Mouse (Mus musculus) thymus, postnatal 25 days (tissue): ENCODE results near the gene Smc3.
"Not testable (repeated sequence)": the region's sequence is repeated elsewhere in the genome, so short reads cannot be mapped to it uniquely, and the experiment has no call there.

ENCODE experiments used
- DNase-seq: peaks from one replicate; pipeline ENCODE4 v3.0.0; 2022

Smc3 gene

DNA sequence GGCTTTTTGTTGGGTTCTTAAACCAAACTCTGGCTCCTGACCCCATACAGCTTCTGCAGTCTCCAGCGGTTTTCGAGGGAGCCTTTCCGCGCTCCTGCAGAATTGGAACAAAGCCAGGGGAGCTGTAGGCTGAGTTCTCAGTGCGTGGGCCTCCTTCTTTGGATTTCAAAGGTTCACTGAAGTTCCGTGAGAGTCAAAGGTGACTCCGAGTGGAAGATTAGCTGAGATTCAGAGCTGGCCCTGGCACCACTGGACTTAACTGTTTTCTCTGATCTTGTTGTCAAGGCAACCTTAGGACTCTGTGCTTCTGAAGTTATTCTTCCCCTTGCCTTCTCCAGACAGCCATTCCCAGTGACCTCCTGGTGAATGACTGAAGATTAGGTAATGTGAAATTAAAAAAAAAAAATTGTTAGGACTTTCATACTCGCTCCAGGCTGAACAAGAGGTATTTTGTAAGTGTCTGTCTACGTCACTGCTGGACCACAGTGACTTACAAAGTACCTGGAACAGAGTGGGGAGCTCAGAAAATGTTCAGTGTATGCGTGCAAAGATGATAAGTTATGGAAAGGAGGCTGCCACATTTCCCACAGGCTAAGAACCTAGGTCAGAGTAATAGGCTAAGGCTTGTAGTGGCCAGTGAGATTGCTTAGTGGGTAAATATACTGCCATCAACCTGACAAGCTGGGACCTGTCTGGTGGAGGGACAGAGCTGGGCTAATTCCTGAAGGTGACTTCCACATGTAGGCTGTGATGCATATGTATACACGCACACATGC is 23.0 kb upstream of the Smc3 start:
- no peak for DNase-seq

DNA sequence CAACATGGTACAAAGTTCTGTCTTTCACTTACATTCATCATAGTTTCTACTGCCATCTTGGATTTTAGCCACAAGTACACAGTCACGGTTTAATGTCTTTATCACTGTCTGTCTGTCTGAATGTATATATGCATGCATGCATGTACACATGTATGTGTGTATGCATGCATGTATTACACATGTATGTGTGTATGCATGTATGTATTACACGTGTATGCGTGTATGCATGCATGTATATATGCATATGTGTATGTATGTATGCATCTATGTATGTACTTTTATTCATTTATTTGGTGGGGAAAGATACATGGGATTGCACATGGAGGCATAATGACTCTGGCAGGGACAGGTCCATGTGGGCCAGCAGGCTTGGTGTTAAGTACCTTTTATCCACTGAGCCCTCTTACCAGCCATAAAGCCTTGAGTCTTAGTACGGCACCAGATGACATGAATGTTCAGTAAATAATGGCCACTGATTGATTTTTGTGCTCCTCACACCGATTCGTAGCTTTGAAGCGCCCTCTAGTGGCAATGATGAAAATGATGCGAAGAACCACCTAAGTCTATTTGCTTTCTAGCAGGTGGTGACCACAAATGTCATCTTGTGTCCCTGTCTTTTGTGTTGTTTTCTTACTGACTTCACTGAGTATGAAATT is 21.5 kb upstream of the Smc3 start:
- DNase-seq, result peak; percentile 74

DNA sequence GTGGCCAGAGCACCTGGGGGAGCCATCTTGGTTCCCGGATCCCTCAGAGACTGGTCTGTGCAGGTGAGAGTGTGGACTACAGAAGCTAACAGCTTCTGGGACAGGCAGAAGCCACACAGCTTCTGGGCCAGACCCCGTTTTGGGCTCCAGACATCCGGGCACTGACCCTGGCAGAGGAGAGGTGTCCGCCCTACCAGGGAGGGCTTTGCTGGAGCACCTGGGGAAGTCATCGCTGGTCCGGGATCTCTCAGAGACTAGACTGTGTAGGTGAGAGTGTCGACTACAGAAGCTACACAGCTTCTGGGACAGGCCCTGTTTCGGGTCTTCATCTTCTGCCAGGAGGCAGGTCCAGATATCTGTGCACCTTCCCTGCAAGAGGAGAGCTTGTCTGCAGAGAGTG is 19.9 kb upstream of the Smc3 start:
- not testable (repeated sequence) for DNase-seq

DNA sequence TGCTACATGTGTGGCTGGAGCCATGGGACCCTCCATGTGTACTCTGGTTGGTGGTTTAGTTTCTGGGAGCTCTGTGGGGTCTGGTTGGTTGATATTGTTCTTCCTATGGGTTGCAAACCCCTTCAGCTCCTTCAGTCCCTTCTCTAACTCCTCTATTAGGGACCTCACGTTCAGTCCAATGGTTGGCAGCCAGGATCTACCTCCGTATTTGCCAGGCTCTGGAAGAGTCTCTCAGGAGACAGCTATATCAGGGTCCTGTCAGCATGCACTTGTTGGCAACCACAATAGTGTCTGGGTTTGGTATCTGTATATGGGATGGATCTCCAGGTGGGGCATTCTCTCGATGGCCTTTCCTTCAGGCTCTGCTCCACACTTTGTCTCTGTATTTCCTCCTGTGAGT is 12.5 kb upstream of the Smc3 start:
- DNase-seq, result not testable (repeated sequence)

DNA sequence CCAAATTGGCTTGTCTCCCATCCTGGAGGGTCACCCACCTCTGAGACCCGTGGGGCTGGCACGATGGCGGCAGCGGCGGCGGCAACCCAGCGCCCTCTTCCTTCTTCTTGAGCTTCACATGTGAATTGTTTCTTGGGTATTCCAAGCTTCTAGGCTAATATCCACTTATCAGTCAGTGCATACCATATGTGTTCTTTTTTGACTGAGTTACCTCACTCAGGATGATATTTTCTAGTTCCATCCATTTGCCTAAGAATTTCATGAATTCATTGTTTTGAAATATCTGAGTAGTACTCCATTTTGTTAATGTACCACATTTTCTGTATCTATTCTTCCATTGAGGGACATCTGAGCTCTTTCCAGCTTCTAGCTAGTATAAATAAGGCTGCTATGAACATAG is 11.2 kb upstream of the Smc3 start, which contains the start of gene Nutf2-ps1:
Gene Nutf2-ps1, minus strand, starts transcription at position 101 of the 400 bp plus-strand sequence.
- DNase-seq, result not testable (repeated sequence)

DNA sequence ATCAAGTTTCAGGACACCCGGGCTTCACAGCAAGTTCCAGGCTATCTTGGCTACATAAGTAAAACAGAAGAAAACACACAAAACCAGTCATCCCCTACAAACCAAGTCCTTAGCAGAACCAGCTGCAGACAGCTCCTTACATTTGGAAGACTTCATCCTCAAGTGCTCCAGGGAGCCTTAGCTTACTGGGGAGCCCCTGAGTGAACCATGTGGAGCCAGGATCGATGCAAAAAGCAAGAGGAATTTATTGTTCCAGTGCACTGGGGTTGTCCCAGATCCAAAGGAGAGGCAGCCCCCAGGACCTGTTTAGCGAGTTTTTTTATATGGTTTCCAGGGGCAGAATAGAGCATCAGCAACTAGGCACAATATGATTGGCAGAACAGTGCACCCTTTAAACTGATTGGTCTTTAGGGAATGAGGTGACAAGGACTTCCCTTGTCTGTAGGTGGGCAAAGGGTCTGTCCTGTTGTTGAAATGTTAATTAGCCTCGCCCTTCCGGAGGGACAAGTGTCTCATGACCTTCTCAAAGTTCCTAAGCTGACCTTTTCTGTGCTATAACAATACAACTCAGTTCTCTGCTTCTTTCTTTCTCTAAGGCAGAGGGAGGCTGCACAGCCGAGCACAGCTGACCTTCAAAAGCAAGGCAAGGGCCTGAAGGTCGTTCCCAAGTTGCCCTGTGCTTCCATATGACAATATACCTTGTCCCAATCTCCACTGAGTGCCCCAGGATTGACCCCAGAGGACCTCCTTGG is 3.3 kb upstream of the Smc3 start:
- no peak for DNase-seq

DNA sequence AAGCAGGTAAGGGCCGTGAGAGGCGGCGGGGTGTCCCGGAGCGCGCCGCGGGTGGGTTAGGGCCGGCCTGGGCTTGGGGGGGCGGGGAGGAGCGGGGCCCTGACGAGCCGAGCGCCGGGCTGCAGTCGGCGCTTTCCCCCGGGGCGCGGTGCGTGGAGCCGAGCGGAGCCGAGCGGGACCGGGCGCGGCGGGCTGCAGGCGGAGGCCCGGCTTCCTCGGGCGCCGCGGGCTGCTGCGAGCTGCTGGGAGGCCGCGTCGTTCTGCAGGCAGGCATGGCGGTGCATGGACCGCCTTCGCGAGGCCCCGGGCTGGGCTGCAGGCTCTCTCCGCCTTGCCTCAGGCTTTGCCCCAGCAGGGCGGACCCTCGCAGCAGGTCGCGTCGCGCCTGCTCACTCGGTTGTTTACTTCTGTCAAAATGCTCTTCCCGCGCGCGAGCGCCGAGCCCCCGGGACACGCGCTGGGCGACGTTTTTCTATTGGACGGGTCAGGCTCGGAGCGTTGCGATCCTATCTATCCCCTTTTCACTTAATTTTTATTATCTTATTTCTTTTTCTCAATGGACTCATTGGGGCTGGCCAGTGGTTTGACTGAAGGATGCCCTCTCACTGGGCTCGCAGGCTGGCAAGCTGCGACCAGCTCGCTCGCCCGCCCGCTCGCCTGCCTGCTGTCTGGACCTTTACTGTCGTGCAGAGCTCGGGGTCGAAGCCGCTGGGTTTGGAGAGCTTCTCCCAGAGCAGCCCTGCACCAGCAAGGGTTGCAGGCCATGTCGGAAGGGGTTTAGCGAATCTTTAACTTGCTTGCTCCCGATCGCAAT is 558 bp downstream of the Smc3 start:
- peak; percentile 71 for DNase-seq

DNA sequence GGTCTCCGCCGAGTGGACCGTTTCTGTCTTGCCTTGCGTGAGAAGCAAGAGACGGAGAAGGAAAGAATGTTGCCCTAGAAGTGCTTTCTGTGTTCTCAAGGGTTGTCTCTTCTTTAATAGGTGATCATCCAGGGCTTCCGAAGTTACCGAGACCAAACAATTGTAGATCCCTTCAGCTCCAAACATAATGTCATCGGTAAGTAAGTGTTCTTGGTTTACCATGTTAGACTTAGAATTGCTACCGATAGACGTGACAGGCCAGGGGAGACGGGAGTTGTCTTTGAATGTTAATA is 1.1 kb downstream of the Smc3 start:
- no peak for DNase-seq

DNA sequence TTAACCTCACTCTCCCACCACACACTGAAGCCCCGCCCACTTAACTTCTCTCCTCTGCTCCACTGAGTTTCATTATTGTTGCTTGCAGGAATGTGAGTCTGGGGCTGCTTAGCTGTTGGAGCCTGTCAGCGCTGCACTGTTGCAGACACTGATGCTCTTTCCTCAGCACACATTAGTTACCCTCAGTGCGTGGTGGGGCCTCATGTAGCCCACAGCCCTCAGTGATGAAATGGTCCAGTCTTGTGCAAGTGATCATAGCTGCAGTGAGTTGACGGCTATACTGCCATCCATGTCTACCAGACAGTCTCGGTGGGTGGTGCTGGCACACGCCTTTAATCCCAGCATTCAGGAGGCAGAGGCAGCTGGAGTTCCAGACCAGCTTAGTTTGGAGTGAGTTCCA is 8.7 kb downstream of the Smc3 start:
- DNase-seq, result no peak

DNA sequence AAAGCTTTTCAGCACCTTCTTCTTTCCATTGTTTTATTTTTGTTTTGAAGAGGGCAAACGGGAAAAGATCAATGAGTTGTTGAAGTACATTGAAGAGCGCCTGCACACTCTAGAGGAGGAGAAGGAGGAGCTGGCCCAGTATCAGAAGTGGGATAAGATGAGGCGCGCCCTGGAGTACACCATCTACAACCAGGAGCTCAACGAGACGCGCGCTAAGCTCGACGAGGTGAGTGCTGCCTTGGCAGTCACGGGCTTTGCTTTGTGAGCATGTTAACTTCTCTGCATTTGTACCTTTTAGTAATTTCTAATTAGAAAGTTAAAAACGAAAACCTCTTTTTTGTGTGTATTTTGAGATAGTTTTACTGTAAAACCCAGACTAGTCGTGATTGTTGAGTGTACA is 21.5 kb downstream of the Smc3 start:
- no peak for DNase-seq

DNA sequence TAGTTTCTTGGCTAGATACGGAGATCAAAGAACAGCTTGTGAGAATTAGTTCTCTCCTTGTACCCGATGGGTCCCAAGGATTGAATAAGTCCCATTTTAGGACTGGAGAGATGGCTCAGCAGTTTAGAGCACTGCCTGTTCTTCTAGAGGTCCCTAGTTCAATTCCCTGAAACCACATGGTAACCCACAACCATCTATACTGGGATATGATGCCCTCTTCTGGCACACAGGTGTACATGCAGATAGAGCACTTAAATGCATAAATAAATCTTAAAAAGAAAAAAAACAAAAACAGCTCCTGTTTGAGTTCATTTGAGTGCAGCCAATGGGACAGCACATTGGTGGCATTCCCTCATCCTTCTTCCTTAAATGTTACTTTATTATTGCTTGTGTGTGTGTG is 37.8 kb downstream of the Smc3 start:
- DNase-seq, result no peak

DNA sequence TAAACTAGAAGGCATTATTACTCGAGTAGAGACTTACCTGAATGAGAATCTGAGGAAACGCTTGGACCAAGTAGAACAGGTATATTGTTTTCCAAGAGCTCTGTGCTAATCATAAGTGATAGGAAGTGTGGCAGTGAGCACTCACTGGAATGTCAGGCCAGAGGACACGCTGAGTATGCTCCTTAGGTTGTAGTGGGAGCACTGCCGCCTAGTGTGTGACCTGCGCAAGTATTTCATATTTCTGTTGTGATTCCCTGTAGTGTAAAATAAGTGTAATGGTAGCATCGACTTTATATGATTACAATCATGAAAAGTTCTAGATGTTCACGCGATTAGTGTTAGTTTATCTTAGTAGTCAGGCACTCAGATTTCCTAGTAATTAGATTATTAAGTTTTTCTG is 38.5 kb downstream of the Smc3 start:
- no peak for DNase-seq

DNA sequence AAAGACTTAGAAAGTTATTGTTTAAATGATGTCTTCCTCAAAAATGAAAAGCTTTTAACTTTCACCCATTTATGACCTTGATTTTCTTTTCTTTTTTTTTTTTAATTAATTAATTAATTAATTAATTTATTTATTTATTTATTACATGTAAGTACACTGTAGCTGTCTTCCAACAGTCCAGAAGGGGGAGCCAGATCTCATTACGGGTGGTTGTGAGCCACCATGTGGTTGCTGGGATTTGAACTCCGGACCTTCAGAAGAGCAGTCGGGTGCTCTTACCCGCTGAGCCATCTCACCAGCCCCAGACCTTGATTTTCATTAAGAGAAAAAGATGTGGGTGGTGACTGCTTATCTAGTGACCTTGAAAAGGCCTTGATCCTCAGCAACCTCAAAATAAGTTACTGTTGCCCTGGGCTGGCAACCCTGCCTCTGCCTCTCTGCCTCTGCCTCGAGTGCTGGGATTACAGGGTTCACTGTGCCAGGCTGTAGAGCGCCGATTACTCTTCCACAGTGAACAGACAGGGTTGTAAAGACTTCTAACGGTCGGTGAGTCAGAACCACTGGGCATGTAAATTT is 43.9 kb downstream of the Smc3 start:
- DNase-seq, result no peak

DNA sequence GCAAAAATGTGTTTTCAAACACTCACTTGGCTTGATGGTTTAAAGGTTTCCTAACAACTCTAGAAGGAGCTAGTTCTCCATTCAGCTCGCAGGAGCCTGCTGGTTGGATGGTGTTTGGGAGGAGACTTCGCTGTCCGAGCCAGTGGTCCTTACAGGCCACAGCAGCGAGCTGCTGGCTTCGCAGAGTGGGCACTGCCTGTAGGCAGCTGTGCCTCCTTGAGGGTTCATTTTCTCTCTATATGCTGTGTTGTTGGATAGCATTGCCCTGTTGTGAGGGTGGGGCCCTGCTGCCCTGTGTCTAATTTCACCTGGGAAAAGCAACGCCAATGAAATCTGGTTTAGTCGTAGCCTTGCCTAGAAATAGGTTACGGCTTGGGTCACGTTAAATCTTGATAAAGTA is 47.1 kb downstream of the Smc3 start:
- DNase-seq, result no peak

DNA sequence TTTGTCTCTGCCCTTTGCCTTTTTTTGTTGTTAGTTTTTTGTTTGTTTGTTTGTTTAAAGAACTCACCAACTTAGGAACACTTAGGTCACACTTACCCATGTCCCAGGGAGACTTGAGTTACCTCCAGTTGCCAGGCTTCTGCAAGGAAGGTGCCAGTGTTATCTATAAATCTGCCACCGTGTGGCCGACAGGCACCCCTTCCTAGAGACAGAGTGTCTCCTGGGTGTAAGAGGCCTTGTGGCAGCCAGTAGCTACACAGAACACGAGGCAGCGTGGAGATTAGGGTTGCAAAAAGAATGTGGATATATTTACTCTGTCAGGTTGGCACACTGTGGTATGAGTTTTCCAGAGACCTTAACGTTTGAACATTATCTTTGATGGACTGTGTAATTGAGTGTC is 47.9 kb downstream of the Smc3 start:
- DNase-seq, result no peak

DNA sequence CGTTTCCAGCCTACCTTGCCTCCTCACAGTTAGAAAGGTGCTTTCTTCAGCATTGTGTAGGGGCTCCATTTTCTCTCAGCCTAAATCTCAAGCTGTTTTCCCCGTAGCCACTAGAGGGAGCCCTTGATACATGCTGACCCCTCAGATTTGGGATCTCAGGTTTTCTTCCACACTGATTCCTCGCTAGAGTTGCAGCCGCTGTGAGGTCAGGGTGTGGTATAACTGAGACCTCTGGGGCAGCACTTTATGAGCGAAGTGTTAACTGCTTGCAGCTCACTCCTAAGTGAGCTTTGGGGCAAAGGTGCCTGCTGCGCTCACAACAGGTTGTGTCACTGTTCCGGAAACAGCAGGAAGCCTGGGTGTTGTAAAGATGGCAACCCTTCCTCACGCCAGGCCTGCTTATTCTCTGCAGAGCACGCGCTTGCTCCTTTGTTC is 48.6 kb downstream of the Smc3 start:
- peak; percentile 66 for DNase-seq

DNA sequence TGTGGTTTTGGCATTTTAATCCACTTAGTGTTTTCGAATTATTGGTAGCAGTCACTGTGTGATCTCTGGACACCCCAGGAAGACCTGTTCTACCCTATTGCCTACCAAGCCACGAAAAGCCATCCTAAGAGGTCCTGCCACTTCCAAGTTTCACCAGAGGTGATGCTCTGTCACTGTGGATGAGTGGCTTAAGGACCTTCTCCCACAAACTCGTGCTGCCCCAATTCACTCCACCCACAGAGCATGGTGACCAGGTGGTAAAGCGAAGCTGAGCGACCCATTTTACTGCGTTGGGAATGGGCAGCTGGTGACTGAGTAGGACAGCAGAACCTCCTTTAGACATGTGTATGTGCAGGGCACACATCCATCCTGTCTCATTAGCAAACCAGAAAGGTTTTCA is 49.2 kb downstream of the Smc3 start:
- no peak for DNase-seq

DNA sequence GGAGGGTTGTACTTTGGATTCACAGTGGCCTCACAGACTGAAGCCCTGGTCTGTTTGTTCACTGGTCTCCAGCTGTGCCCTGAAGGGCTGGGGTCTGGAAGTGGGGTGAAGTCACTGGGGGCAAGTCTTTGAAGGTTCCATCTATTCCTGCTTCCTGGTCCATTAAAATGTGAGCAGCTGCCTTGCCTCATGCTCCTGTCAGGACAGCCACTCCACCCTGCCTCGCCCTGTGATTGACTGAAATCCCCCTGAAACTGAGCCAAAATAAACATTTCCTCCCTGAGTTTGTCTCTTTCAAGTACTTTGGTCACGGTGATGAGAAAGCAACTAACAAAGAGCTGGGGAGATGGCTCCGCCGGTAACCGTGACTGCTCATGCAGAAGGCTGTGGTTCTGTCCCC is 49.6 kb downstream of the Smc3 start:
- DNase-seq, result no peak

DNA sequence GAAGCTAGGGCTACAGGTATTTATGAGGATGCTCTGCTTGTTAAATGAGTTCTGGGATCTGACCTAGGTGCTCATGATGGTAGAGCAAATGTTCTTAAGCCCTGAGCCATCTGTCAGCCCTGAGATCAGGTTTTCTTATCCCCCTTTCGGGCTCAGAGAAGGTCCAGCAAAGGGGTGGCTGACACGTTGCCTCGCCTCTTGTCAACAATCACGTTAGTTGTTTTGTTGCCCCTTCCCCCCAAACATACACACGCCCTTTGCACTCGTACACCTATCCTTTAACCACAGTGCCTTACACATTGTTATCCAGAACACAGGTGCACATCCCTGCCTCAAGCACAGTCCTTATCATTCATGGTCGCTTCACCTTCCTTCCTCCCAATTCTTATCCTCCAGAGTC is 50.7 kb downstream of the Smc3 start:
- no peak for DNase-seq

DNA sequence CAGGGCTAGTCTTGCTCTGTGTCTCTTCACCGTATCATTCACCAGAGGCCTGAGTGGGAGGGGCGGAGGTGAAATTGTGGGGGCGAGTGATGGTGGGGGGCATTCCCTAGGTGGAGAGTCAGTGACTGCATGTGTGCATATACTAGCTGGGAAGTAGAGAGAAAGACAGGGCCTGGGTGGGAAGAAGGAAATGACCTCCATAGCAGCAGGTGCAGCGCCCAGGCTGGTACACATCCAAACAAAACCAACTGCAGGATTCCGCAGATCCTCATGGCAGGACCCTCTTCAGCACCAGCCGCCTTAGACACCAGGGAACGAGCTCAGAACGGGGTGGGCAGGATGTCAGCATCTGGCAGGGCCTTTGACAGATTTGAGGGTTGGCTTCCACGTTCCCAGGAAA is 52.1 kb downstream of the Smc3 start:
- DNase-seq, result no peak

DNA sequence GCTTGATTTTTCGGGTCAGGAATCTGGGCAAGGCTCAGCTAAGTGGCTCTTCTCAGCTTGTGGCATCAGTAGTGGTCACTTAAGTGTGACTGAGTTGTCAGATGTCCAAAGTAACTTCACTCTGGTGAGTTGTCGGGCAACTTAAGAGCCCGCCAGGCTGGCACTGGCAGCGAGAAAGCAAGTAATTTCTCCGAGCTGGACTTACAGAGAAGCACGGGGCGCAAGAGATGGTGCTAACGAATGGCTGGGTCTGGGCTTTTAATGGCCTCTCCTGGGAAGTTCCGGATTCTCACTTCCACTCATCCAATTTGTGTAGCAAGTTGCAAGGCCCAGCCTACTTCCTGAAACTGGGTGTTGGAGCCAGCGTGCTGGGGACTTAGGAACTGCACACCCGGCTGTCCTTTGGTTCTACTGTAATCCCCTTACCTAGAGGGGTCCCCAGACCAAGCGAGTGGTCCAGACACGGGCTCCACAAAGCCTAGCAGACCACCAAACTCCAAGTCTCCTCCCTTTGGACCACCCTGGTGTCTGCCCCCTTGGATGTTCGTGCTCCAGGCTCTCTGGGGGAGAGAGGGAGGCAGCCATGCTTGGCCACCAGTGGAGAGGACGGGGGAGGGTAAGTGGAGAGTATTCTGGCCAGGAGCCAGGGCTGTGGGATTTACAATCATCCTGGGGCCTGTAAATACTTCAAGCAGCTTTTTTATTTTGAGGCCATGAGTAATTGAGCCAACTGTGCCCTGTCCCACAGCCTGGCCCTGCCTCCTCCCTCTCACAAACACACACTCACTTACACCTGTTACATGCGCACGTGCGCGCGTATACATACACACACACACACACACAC is 53.6 kb downstream of the Smc3 start:
- no peak for DNase-seq

DNA sequence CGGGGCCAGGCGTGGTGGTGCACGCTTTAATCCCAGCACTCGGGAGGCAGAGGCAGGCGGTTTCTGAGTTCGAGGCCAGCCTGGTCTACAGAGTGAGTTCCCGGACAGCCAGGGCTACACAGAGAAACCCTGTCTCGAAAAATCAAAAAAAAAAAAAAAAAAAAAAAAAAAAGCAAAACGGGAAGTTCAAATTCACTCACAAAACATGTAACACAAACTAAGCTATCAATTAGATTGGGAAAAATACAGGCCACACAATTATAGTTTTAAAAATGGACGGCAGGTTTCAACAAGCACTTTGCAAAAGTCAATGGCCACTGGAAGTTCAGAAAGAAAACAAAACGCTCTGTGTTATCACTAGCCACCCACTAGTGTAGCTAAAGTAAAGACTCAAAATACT is 56.2 kb downstream of the Smc3 start:
- DNase-seq, result not testable (repeated sequence)
